Mouse (Mus musculus): ENCODE measurements around the gene Lrsam1. TPM values are rescaled to one million over a fixed set of nuclear protein-coding genes. Genes with fewer than 3 reads are reported as not detected.
"Not testable (repeated sequence)": the region's sequence is repeated elsewhere in the genome, so short reads cannot be mapped to it uniquely, and the experiment has no call there.

Lrsam1 gene
- 8.5 and 10.1 TPM in 2 replicates for polyA plus RNA-seq (2012; ENCODE audit: insufficient read depth, low replicate concordance)

- peak within 1 kb of the TSS; percentile 99 for H3K4me3 ChIP-seq (replicated peaks)
- peaks cover 55% of the 10 kb centered on the region for H3K36me3 ChIP-seq (replicated peaks; ENCODE audit: low read length)
- H3K9me3 ChIP-seq = no peaks in the 10 kb centered on the region
- no peaks in the 10 kb centered on the region for H3K27me3 ChIP-seq (replicated peaks)
- H3K4me1 ChIP-seq = peaks cover 63% of the 10 kb centered on the region
- TF ChIP-seq FLI1 (IDR thresholded peaks at IDR 0.05; ENCODE audit: low read length) (no peak; the same call in 1 of the 2 replicates), GATA1 (IDR thresholded peaks at IDR 0.05; ENCODE audit: borderline replicate concordance, low read length) (no peak)
These were observed at the start of gene Lrsam1, which contains the start of gene Rpl12 for GRCm38 (mm10) chr2:32961192-32961995. Lrsam1 (minus strand) TSS chr2:32961614. Rpl12 (plus strand) TSS chr2:32961559.

GRCm38 (mm10) chr2:33009055-33009454 lies 47.6 kb upstream of the Lrsam1 start:
- H3K9me3 ChIP-seq = not testable (repeated sequence)

GRCm38 (mm10) chr2:33005041-33005440 lies 43.6 kb upstream of the Lrsam1 start:
- H3K4me3 ChIP-seq (replicated peaks) = no peak overlapping the region
- no peaks in the 10 kb centered on the region for H3K4me1 ChIP-seq
- H3K9me3 ChIP-seq = no peaks in the 10 kb centered on the region; the same call in 1 of the 2 replicates
- peaks cover 48% of the 10 kb centered on the region for H3K27me3 ChIP-seq (replicated peaks)
- no peaks in the 10 kb centered on the region for H3K36me3 ChIP-seq (replicated peaks; ENCODE audit: low read length)
- TF ChIP-seq GATA1 (IDR thresholded peaks at IDR 0.05; ENCODE audit: borderline replicate concordance, low read length) (no peak), FLI1 (IDR thresholded peaks at IDR 0.05; ENCODE audit: low read length) (no peak)

More at GRCm38 (mm10) chr2:33009055-33009454, 47.6 kb upstream of the Lrsam1 start:
- H3K36me3 ChIP-seq (replicated peaks; ENCODE audit: low read length); H3K4me1 ChIP-seq; H3K4me3 ChIP-seq (replicated peaks): not testable (repeated sequence)
- peaks cover 44% of the 10 kb centered on the region for H3K27me3 ChIP-seq (replicated peaks)

- Histone ChIP-seq H3K4me3 (replicated peaks) (no peak overlapping the region), H3K4me1 (no peaks in the 10 kb centered on the region), H3K9me3 (no peaks in the 10 kb centered on the region; the same call in 1 of the 2 replicates), H3K36me3 (replicated peaks; ENCODE audit: low read length) (no peaks in the 10 kb centered on the region), H3K27me3 (replicated peaks) (peaks cover 52% of the 10 kb centered on the region)
- TF ChIP-seq FLI1 (IDR thresholded peaks at IDR 0.05; ENCODE audit: low read length) (no peak), GATA1 (IDR thresholded peaks at IDR 0.05; ENCODE audit: borderline replicate concordance, low read length) (no peak)
These were observed 40.7 kb upstream of the Lrsam1 start for GRCm38 (mm10) chr2:33002144-33002543.

- no peaks in the 10 kb centered on the region for H3K36me3 ChIP-seq (replicated peaks; ENCODE audit: low read length)
These were observed 38.3 kb upstream of the Lrsam1 start for GRCm38 (mm10) chr2:32999752-33000151.

GRCm38 (mm10) chr2:32997792-32998191 lies 36.4 kb upstream of the Lrsam1 start:
- no peaks in the 10 kb centered on the region for H3K36me3 ChIP-seq (replicated peaks; ENCODE audit: low read length)
- no peaks in the 10 kb centered on the region; the same call in 1 of the 2 replicates for H3K9me3 ChIP-seq
- no peak for TF ChIP-seq GATA1 (IDR thresholded peaks at IDR 0.05; ENCODE audit: borderline replicate concordance, low read length)
- no peak for TF ChIP-seq FLI1 (IDR thresholded peaks at IDR 0.05; ENCODE audit: low read length)
- H3K4me1 ChIP-seq = no peaks in the 10 kb centered on the region
- peaks cover 38% of the 10 kb centered on the region for H3K27me3 ChIP-seq (replicated peaks)
- H3K4me3 ChIP-seq (replicated peaks) = no peak overlapping the region

More at GRCm38 (mm10) chr2:32999752-33000151, 38.3 kb upstream of the Lrsam1 start:
- H3K9me3 ChIP-seq = no peaks in the 10 kb centered on the region; the same call in 1 of the 2 replicates
- H3K27me3 ChIP-seq (replicated peaks) = peaks cover 44% of the 10 kb centered on the region
- H3K4me3 ChIP-seq (replicated peaks) = no peak overlapping the region
- no peak for TF ChIP-seq GATA1 (IDR thresholded peaks at IDR 0.05; ENCODE audit: borderline replicate concordance, low read length)
- TF ChIP-seq FLI1 (IDR thresholded peaks at IDR 0.05; ENCODE audit: low read length) = no peak
- no peaks in the 10 kb centered on the region for H3K4me1 ChIP-seq

GRCm38 (mm10) chr2:32997081-32997480 lies 35.7 kb upstream of the Lrsam1 start:
- H3K27me3 ChIP-seq (replicated peaks) = peaks cover 38% of the 10 kb centered on the region
- TF ChIP-seq GATA1 (IDR thresholded peaks at IDR 0.05; ENCODE audit: borderline replicate concordance, low read length) (no peak), FLI1 (IDR thresholded peaks at IDR 0.05; ENCODE audit: low read length) (no peak)

GRCm38 (mm10) chr2:32992130-32992529 lies 30.7 kb upstream of the Lrsam1 start:
- Histone ChIP-seq H3K36me3 (replicated peaks; ENCODE audit: low read length) (no peaks in the 10 kb centered on the region), H3K4me1 (peaks cover 13% of the 10 kb centered on the region), H3K4me3 (replicated peaks) (no peak overlapping the region), H3K9me3 (no peaks in the 10 kb centered on the region), H3K27me3 (replicated peaks) (peaks cover 40% of the 10 kb centered on the region)
- no peak for TF ChIP-seq FLI1 (IDR thresholded peaks at IDR 0.05; ENCODE audit: low read length)
- no peak for TF ChIP-seq GATA1 (IDR thresholded peaks at IDR 0.05; ENCODE audit: borderline replicate concordance, low read length)

More at GRCm38 (mm10) chr2:32997081-32997480, 35.7 kb upstream of the Lrsam1 start:
- Histone ChIP-seq H3K4me3 (replicated peaks) (no peak overlapping the region), H3K9me3 (no peaks in the 10 kb centered on the region; the same call in 1 of the 2 replicates), H3K36me3 (replicated peaks; ENCODE audit: low read length) (no peaks in the 10 kb centered on the region), H3K4me1 (peaks cover 3% of the 10 kb centered on the region; the same call in 1 of the 2 replicates)

GRCm38 (mm10) chr2:32990167-32990832 lies 28.9 kb upstream of the Lrsam1 start:
- no peak overlapping the region for H3K4me3 ChIP-seq (replicated peaks)
- H3K36me3 ChIP-seq (replicated peaks; ENCODE audit: low read length) = no peaks in the 10 kb centered on the region
- TF ChIP-seq FLI1 (IDR thresholded peaks at IDR 0.05; ENCODE audit: low read length) (no peak), GATA1 (IDR thresholded peaks at IDR 0.05; ENCODE audit: borderline replicate concordance, low read length) (no peak)
- peaks cover 45% of the 10 kb centered on the region for H3K27me3 ChIP-seq (replicated peaks)
- H3K9me3 ChIP-seq = no peaks in the 10 kb centered on the region
- peaks cover 13% of the 10 kb centered on the region for H3K4me1 ChIP-seq

GRCm38 (mm10) chr2:32989376-32989775 lies 28.0 kb upstream of the Lrsam1 start:
- H3K9me3 ChIP-seq = no peaks in the 10 kb centered on the region
- H3K27me3 ChIP-seq (replicated peaks) = peaks cover 41% of the 10 kb centered on the region
- H3K4me3 ChIP-seq (replicated peaks) = no peak overlapping the region
- no peaks in the 10 kb centered on the region for H3K36me3 ChIP-seq (replicated peaks; ENCODE audit: low read length)
- H3K4me1 ChIP-seq = peaks cover 16% of the 10 kb centered on the region
- TF ChIP-seq FLI1 (IDR thresholded peaks at IDR 0.05; ENCODE audit: low read length) (no peak), GATA1 (IDR thresholded peaks at IDR 0.05; ENCODE audit: borderline replicate concordance, low read length) (no peak)
